Mouse (Mus musculus): ENCODE measurements around the gene Psmb3. TPM values are rescaled to one million over a fixed set of nuclear protein-coding genes. Genes with fewer than 3 reads are reported as not detected.
"Not testable (repeated sequence)": the region's sequence is repeated elsewhere in the genome, so short reads cannot be mapped to it uniquely, and the experiment has no call there.

Gene Psmb3
- polyA plus RNA-seq, 1 experiment, result 151 TPM

DNA sequence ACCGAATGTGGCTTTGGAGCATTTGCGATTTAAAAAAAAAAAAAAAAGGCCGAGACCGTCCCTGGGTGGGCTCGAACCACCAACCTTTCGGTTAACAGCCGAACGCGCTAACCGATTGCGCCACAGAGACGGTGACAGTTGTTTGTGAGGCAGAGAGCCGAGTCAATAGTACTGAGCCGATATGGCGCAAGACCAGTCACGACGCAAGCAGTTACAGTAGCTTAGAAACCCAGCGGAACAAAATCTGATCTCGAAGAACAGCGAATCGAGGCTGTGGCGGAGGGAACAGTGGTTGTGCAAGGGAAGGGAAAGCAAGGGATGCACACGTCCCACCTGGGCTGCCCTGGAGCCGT is 830 bp upstream of the Psmb3 start:
- Histone ChIP-seq H3K27me3 (ENCODE audit: control insufficient read depth, insufficient read depth, low read length) (peaks cover 13% of the 10 kb centered on the region), H3K4me1 (ENCODE audit: control insufficient read depth, insufficient read depth, insufficient read length) (peaks cover 13% of the 10 kb centered on the region; the same call in 1 of the 2 replicates), H3K4me3 (ENCODE audit: extremely low read depth, insufficient read depth, insufficient read length) (peak overlapping the region; percentile 85), H3K27ac (ENCODE audit: insufficient read depth, low read length) (peak overlapping the region; percentile 67), H3K36me3 (ENCODE audit: control insufficient read depth, insufficient read depth, low read length) (peaks cover 6% of the 10 kb centered on the region)
- WGBS, result under 1% methylated on average over 24 of the region's 24 CpGs
- DNase-seq (ENCODE audit: low read depth in 1 of 2, low spot score in 2 of 2), result peak; percentile 75 to 85
- TF ChIP-seq CTCF (IDR thresholded peaks at IDR 0.05; ENCODE audit: extremely low read depth, insufficient read depth, insufficient read length, insufficient replicate concordance) (no peak), POLR2A (IDR thresholded peaks at IDR 0.05; ENCODE audit: low read depth, low read length) (no peak)

DNA sequence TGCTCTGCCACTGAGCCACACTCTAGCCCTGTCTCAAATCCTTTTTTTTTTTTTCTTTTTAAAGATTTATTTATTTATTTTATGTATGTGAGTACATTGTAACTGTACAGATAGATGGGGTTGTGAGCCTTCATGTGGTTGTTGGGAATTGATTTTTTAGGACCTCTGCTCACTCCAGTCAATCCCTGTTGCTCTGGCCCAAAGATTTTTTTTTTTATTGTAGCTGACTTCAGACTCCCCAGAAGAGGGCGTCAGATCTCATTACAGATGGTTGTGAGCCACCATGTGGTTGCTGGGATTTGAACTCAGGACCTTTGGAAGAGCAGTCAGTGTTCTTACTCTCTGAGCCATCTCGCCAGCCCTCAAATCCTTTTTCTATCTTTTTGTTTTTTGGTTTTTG is 6.9 kb downstream of the Psmb3 start:
- not testable (repeated sequence) for DNase-seq (ENCODE audit: low read depth in 1 of 2, low spot score in 2 of 2); H3K27ac ChIP-seq (ENCODE audit: insufficient read depth, low read length); H3K4me3 ChIP-seq (ENCODE audit: extremely low read depth, insufficient read depth, insufficient read length); H3K4me1 ChIP-seq (ENCODE audit: control insufficient read depth, insufficient read depth, insufficient read length); H3K27me3 ChIP-seq (ENCODE audit: control insufficient read depth, insufficient read depth, low read length)
- WGBS, result 87% methylated on average over 2 of the region's 2 CpGs
- H3K36me3 ChIP-seq (ENCODE audit: control insufficient read depth, insufficient read depth, low read length), result peaks cover 23% of the 10 kb centered on the region

DNA sequence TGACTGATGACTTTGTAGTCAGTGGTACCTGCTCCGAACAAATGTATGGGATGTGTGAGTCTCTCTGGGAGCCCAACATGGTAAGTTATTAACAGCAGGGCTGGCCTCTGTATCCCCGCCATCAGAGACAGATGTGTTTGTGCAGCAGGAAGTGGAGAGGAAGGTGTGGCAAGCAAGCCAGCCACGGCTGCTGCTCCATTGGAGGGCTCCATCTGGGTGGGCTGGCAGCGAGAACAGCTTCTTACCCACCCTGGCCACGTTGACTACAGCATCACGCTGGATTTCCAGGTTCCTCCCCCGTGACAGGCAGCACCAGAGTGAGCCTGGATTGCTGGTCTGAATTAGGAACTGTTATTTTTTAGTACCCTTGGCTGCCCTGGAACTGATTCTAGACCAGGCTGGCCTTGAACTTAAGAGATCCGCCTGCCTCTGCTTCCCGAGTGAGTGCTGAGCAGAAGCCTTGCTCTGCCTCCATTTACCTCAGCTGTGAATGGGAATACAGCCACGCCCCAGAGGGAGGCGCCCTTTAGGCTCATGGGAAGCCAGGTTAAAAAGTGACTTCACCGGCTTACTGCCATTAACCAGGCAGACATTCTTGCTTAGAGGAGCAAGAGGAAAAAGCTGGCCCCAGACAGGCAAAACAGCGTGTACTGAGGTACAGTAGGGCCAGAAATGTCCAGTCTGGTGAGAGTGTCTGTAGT is 8.2 kb downstream of the Psmb3 start:
- H3K4me1 ChIP-seq (ENCODE audit: control insufficient read depth, insufficient read depth, insufficient read length), result no peaks in the 10 kb centered on the region
- no peak overlapping the region for H3K4me3 ChIP-seq (ENCODE audit: extremely low read depth, insufficient read depth, insufficient read length)
- no peaks in the 10 kb centered on the region for H3K27me3 ChIP-seq (ENCODE audit: control insufficient read depth, insufficient read depth, low read length)
- no peak for TF ChIP-seq CTCF (IDR thresholded peaks at IDR 0.05; ENCODE audit: extremely low read depth, insufficient read depth, insufficient read length, insufficient replicate concordance)
- no peak for TF ChIP-seq POLR2A (IDR thresholded peaks at IDR 0.05; ENCODE audit: low read depth, low read length)
- WGBS, result 48% methylated on average over 13 of the region's 13 CpGs
- H3K27ac ChIP-seq (ENCODE audit: insufficient read depth, low read length), result no peak overlapping the region
- DNase-seq (ENCODE audit: low read depth in 1 of 2, low spot score in 2 of 2), result no peak
- H3K36me3 ChIP-seq (ENCODE audit: control insufficient read depth, insufficient read depth, low read length), result peaks cover 23% of the 10 kb centered on the region

DNA sequence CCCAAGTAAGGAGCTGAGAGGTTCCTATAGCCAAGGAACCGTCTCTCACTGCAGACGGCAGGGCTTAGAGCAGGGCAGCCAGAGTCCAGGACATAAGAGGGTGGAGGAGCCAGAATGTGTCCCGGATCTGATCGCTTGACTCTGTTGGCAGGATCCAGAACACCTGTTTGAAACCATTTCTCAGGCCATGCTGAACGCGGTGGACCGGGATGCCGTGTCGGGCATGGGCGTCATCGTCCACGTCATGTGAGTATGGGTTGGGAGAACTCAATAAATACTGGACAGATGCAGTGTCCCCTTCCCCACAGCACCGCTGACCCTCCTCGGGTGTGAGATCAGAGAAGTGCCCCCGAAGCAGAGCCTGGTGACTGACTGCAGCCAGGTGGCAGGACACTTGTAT is 9.1 kb downstream of the Psmb3 start:
- DNase-seq (ENCODE audit: low read depth in 1 of 2, low spot score in 2 of 2), result no peak
- no peaks in the 10 kb centered on the region for H3K27me3 ChIP-seq (ENCODE audit: control insufficient read depth, insufficient read depth, low read length)
- H3K4me3 ChIP-seq (ENCODE audit: extremely low read depth, insufficient read depth, insufficient read length), result no peak overlapping the region
- peaks cover 19% of the 10 kb centered on the region for H3K36me3 ChIP-seq (ENCODE audit: control insufficient read depth, insufficient read depth, low read length)
- no peak overlapping the region for H3K27ac ChIP-seq (ENCODE audit: insufficient read depth, low read length)
- H3K4me1 ChIP-seq (ENCODE audit: control insufficient read depth, insufficient read depth, insufficient read length), result no peaks in the 10 kb centered on the region
- 93% methylated on average over 15 of the region's 15 CpGs for WGBS
- TF ChIP-seq POLR2A (IDR thresholded peaks at IDR 0.05; ENCODE audit: low read depth, low read length), result no peak
- no peak for TF ChIP-seq CTCF (IDR thresholded peaks at IDR 0.05; ENCODE audit: extremely low read depth, insufficient read depth, insufficient read length, insufficient replicate concordance)

DNA sequence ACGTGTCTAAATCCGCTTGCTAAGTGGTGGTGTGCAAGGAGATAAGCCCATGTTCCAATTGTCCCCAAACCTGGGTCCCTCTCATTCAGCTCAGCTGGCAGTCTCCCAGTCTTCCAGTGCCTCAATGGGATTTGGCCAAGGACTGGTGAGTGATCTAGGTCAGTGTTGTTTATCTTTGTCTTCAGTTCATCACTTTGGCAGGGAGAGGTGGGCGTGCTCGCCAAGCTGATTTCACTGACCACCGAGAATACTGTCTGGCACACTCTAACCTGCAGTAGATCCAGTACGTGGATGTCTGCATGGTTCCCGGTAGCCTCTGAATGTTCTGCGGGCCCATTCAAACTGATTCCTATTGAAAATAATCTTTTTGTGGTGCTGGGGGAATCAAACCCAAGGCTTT is 10.7 kb downstream of the Psmb3 start:
- WGBS, result 92% methylated on average over 8 of the region's 8 CpGs
- Histone ChIP-seq H3K4me1 (ENCODE audit: control insufficient read depth, insufficient read depth, insufficient read length) (peaks cover 9% of the 10 kb centered on the region; the same call in 1 of the 2 replicates), H3K4me3 (ENCODE audit: extremely low read depth, insufficient read depth, insufficient read length) (no peak overlapping the region), H3K36me3 (ENCODE audit: control insufficient read depth, insufficient read depth, low read length) (peaks cover 21% of the 10 kb centered on the region), H3K27me3 (ENCODE audit: control insufficient read depth, insufficient read depth, low read length) (no peaks in the 10 kb centered on the region), H3K27ac (ENCODE audit: insufficient read depth, low read length) (no peak overlapping the region)
- TF ChIP-seq CTCF (IDR thresholded peaks at IDR 0.05; ENCODE audit: extremely low read depth, insufficient read depth, insufficient read length, insufficient replicate concordance), result no peak
- no peak for TF ChIP-seq POLR2A (IDR thresholded peaks at IDR 0.05; ENCODE audit: low read depth, low read length)
- no peak for DNase-seq (ENCODE audit: low read depth in 1 of 2, low spot score in 2 of 2)

DNA sequence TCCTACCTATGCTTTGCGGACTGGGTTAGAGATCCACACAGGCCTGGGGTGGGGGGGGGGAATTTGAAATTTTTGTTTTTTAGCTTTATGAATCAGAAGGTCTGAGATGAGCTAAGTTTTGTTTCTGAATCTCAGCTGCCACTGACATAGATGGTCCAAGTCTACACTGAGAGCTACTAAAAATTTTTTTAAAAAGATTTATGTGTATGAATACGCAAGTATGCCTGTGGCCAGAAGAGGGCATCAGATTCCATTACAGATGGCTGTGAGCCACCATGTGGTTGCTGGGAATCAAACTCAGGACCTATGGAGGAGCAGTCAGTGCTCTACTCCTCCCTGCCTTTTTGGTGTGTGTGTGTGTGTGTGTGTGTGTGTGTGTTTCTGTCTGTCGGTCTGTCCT is 11.2 kb downstream of the Psmb3 start:
- Histone ChIP-seq H3K27me3 (ENCODE audit: control insufficient read depth, insufficient read depth, low read length) (no peaks in the 10 kb centered on the region), H3K27ac (ENCODE audit: insufficient read depth, low read length) (no peak overlapping the region), H3K36me3 (ENCODE audit: control insufficient read depth, insufficient read depth, low read length) (peaks cover 24% of the 10 kb centered on the region), H3K4me1 (ENCODE audit: control insufficient read depth, insufficient read depth, insufficient read length) (peaks cover 11% of the 10 kb centered on the region; the same call in 1 of the 2 replicates), H3K4me3 (ENCODE audit: extremely low read depth, insufficient read depth, insufficient read length) (no peak overlapping the region)
- WGBS, result over 99% methylated on average over 3 of the region's 3 CpGs
- DNase-seq (ENCODE audit: low read depth in 1 of 2, low spot score in 2 of 2), result no peak
- TF ChIP-seq POLR2A (IDR thresholded peaks at IDR 0.05; ENCODE audit: low read depth, low read length) (no peak), CTCF (IDR thresholded peaks at IDR 0.05; ENCODE audit: extremely low read depth, insufficient read depth, insufficient read length, insufficient replicate concordance) (no peak)
